Mouse (Mus musculus) cerebellum, adult 2 months (tissue): ENCODE measurements at regions not wholly inside any gene's neighbourhood (a gene's known extent, or its start where the extent isn't known, plus 50 kb on each side); places are given as distances from the start of the nearest gene placed in this dataset.

ENCODE experiments used
- CTCF ChIP-seq: fragments of 200-500 bp; IDR thresholded peaks from 2 replicates; pipeline ENCODE4 v1.5.1; 2011; ENCODE audit warnings: low read depth, mild to moderate bottlenecking, control low read depth, low read length, moderate library complexity, borderline replicate concordance; ENCODE audit not compliant: insufficient read depth
- POLR2A ChIP-seq: fragments of 200-500 bp; IDR thresholded peaks from 2 replicates; pipeline ENCODE4 v1.6.1; 2011; ENCODE audit warnings: low read length, control low read depth, borderline replicate concordance; ENCODE audit not compliant: insufficient read depth

DNA sequence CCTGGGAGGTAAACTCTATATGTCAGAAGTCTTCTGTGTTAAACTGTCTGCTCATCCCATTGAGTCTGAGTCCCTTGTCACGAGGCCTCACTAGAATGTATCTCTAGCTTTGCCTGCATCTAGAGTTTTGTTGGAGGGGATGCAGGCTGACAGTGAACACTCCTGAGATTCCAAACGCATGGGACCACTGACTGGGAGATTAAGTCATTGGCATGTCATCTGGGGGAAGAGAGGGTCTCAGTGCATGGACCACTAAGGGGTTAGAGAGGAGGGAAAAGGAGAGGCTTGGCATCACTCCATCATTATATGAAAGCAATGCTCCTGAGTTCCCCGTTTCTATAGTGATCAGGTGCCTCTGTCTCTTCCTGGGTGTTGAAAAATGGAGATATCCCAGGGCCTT, 114.8 kb upstream of the Vangl1 start:
- TF ChIP-seq CTCF (no peak), POLR2A (no peak)
